Mouse (Mus musculus): ENCODE results near the gene Osgin1. TPM values are rescaled to one million over a fixed set of nuclear protein-coding genes. Genes with fewer than 3 reads are reported as not detected.

Gene Osgin1
- polyA plus RNA-seq, 2 experiments: 17.0 to 18.8 TPM

DNA sequence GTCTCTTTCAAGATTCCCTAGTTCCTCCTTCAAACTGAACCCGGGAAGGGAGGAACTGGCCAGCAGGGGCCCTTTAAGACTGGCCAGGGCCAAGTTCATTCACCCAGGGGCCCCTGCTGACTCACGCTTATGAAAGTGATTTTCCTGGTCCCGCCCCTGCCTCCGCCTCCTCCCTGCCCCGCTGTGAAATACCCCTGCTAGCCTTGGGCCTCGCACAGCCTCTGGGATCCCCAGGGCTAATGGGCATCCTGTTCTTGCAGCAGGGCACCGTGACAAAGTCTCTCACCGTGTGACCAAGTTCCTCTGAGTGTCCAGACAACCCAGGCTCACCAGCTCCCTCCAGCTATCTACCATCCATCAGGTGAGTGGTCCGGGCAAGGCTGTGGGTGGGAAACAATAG is 3.0 kb downstream of the Osgin1 start:
- H3K9ac ChIP-seq (replicated peaks): no peak overlapping the region
- no peaks in the 10 kb centered on the region for H3K36me3 ChIP-seq (replicated peaks; ENCODE audit: control insufficient read depth, insufficient read depth, low read depth)
- peaks cover 0 to 8% of the 10 kb centered on the region in 2 experiments; a peak in 2 of 4 replicates for H3K4me1 ChIP-seq (replicated peaks; ENCODE audit: control insufficient read depth in 2 of 2, insufficient read depth in 2 of 2, low read length in 1 of 2)
- WGBS (ENCODE audit: insufficient replicate concordance): 6% methylated on average over 9 of the region's 9 CpGs
- peak overlapping the region; percentile 50 to 58 for H3K4me3 ChIP-seq (ENCODE audit: insufficient read depth in 1 of 2, low read depth in 2 of 2, low read length in 2 of 2)
- H3K27ac ChIP-seq: no peak overlapping the region
- H3K9me3 ChIP-seq (ENCODE audit: control insufficient read depth, low read length): no peaks in the 10 kb centered on the region
- no peak for DNase-seq (ENCODE audit: low read depth in 3 of 3, low spot score in 3 of 3)
- TF ChIP-seq CTCF (IDR thresholded peaks at IDR 0.05; ENCODE audit: low read depth): no peak
- TF ChIP-seq EP300 (IDR thresholded peaks at IDR 0.05; ENCODE audit: low read depth): no peak
- no peaks in the 10 kb centered on the region for H3K27me3 ChIP-seq (ENCODE audit: control insufficient read depth, insufficient read depth, low read length)
- H3K4me2 ChIP-seq (ENCODE audit: low read depth): peak overlapping the region; percentile 42; the same call in 1 of the 2 replicates
- peak; percentile 53 for ATAC-seq (ENCODE audit: insufficient read depth)

GRCm38 (mm10) chr8:119437506-119437905 is 3.6 kb downstream of the Osgin1 start:
- no peak for ATAC-seq (ENCODE audit: insufficient read depth)
- TF ChIP-seq EP300 (IDR thresholded peaks at IDR 0.05; ENCODE audit: low read depth) (no peak), CTCF (IDR thresholded peaks at IDR 0.05; ENCODE audit: low read depth) (no peak)
- WGBS (ENCODE audit: insufficient replicate concordance): 52% methylated on average over 11 of the region's 11 CpGs
- Histone ChIP-seq H3K36me3 (replicated peaks; ENCODE audit: control insufficient read depth, insufficient read depth, low read depth) (no peaks in the 10 kb centered on the region), H3K9me3 (ENCODE audit: control insufficient read depth, low read length) (no peaks in the 10 kb centered on the region), H3K9ac (replicated peaks) (no peak overlapping the region), H3K27me3 (ENCODE audit: control insufficient read depth, insufficient read depth, low read length) (no peaks in the 10 kb centered on the region), H3K4me2 (ENCODE audit: low read depth) (peak overlapping the region; percentile 42), H3K27ac (no peak overlapping the region), H3K4me1 (replicated peaks; ENCODE audit: control insufficient read depth in 2 of 2, insufficient read depth in 2 of 2, low read length in 1 of 2) (peaks cover 0 to 8% of the 10 kb centered on the region in 2 experiments; a peak in 2 of 4 replicates), H3K4me3 (ENCODE audit: insufficient read depth in 1 of 2, low read depth in 2 of 2, low read length in 2 of 2) (peak overlapping the region; percentile 50 to 58)
- no peak for DNase-seq (ENCODE audit: low read depth in 3 of 3, low spot score in 3 of 3)

DNA sequence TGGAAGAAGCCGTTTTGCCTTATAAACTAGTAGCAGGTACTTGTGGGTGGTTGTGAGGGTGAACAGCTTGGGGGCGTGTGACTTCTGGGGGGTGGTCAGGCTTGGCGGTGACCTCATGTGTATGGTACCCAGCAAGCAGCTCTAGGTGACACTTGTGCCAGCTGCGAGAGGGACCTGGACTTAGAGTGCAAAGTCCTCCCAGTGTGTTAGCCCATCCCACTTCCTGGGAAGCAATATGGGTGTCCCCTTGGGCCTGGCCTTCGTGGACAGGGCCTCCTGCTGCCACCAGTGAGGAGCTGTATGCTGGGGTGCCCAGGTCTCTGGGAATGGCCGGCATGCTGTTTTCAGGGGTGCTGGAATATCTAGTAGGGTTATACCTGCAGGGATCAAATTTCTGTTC is 5.0 kb downstream of the Osgin1 start:
- WGBS (ENCODE audit: insufficient replicate concordance): 53% methylated on average over 6 of the region's 6 CpGs
- DNase-seq (ENCODE audit: low read depth in 3 of 3, low spot score in 3 of 3): no peak
- no peaks in the 10 kb centered on the region for H3K27me3 ChIP-seq (ENCODE audit: control insufficient read depth, insufficient read depth, low read length)
- no peaks in the 10 kb centered on the region for H3K9me3 ChIP-seq (ENCODE audit: control insufficient read depth, low read length)
- H3K4me2 ChIP-seq (ENCODE audit: low read depth): peak overlapping the region; percentile 42
- H3K27ac ChIP-seq: no peak overlapping the region
- peak overlapping the region; percentile 34 to 50 for H3K4me3 ChIP-seq (ENCODE audit: insufficient read depth in 1 of 2, low read depth in 2 of 2, low read length in 2 of 2)
- ATAC-seq (ENCODE audit: insufficient read depth): no peak
- H3K9ac ChIP-seq (replicated peaks): no peak overlapping the region
- H3K36me3 ChIP-seq (replicated peaks; ENCODE audit: control insufficient read depth, insufficient read depth, low read depth): no peaks in the 10 kb centered on the region; the same call in 1 of the 2 replicates
- peaks cover 0 to 8% of the 10 kb centered on the region in 2 experiments; a peak in 2 of 4 replicates for H3K4me1 ChIP-seq (replicated peaks; ENCODE audit: control insufficient read depth in 2 of 2, insufficient read depth in 2 of 2, low read length in 1 of 2)
- TF ChIP-seq CTCF (IDR thresholded peaks at IDR 0.05; ENCODE audit: low read depth): no peak
- TF ChIP-seq EP300 (IDR thresholded peaks at IDR 0.05; ENCODE audit: low read depth): no peak

GRCm38 (mm10) chr8:119439424-119439823 is 5.5 kb downstream of the Osgin1 start:
- TF ChIP-seq EP300 (IDR thresholded peaks at IDR 0.05; ENCODE audit: low read depth): no peak
- TF ChIP-seq CTCF (IDR thresholded peaks at IDR 0.05; ENCODE audit: low read depth): no peak
- DNase-seq (ENCODE audit: low read depth in 3 of 3, low spot score in 3 of 3) (no peak), ATAC-seq (ENCODE audit: insufficient read depth) (no peak)
- H3K4me2 ChIP-seq (ENCODE audit: low read depth): peak overlapping the region; percentile 42
- no peak overlapping the region for H3K9ac ChIP-seq (replicated peaks)
- H3K4me1 ChIP-seq (replicated peaks; ENCODE audit: control insufficient read depth in 2 of 2, insufficient read depth in 2 of 2, low read length in 1 of 2): peaks cover 0 to 6% of the 10 kb centered on the region in 2 experiments; a peak in 2 of 4 replicates
- H3K36me3 ChIP-seq (replicated peaks; ENCODE audit: control insufficient read depth, insufficient read depth, low read depth): no peaks in the 10 kb centered on the region; the same call in 1 of the 2 replicates
- WGBS (ENCODE audit: insufficient replicate concordance): 73% methylated on average over 2 of the region's 2 CpGs
- peak overlapping the region; percentile 13 to 50 for H3K4me3 ChIP-seq (ENCODE audit: insufficient read depth in 1 of 2, low read depth in 2 of 2, low read length in 2 of 2)
- no peaks in the 10 kb centered on the region for H3K9me3 ChIP-seq (ENCODE audit: control insufficient read depth, low read length)
- no peaks in the 10 kb centered on the region for H3K27me3 ChIP-seq (ENCODE audit: control insufficient read depth, insufficient read depth, low read length)
- H3K27ac ChIP-seq: no peak overlapping the region

- ATAC-seq (ENCODE audit: insufficient read depth) (no peak), DNase-seq (ENCODE audit: low read depth in 3 of 3, low spot score in 3 of 3) (no peak)
- no peaks in the 10 kb centered on the region for H3K27me3 ChIP-seq (ENCODE audit: control insufficient read depth, insufficient read depth, low read length)
- H3K9me3 ChIP-seq (ENCODE audit: control insufficient read depth, low read length): no peaks in the 10 kb centered on the region
- H3K36me3 ChIP-seq (replicated peaks; ENCODE audit: control insufficient read depth, insufficient read depth, low read depth): no peaks in the 10 kb centered on the region; the same call in 1 of the 2 replicates
- TF ChIP-seq CTCF (IDR thresholded peaks at IDR 0.05; ENCODE audit: low read depth) (no peak), EP300 (IDR thresholded peaks at IDR 0.05; ENCODE audit: low read depth) (no peak)
- no peak overlapping the region for H3K4me3 ChIP-seq (ENCODE audit: insufficient read depth in 1 of 2, low read depth in 2 of 2, low read length in 2 of 2)
- H3K4me2 ChIP-seq (ENCODE audit: low read depth): peak overlapping the region; percentile 42
- H3K27ac ChIP-seq: no peak overlapping the region
- peaks cover 0 to 6% of the 10 kb centered on the region in 2 experiments; a peak in 2 of 4 replicates for H3K4me1 ChIP-seq (replicated peaks; ENCODE audit: control insufficient read depth in 2 of 2, insufficient read depth in 2 of 2, low read length in 1 of 2)
- 59% methylated on average over 7 of the region's 7 CpGs for WGBS (ENCODE audit: insufficient replicate concordance)
- no peak overlapping the region for H3K9ac ChIP-seq (replicated peaks)
These were observed 5.9 kb downstream of the Osgin1 start for GRCm38 (mm10) chr8:119439893-119440249.

Measured in liver, embryonic 14.5 days (tissue).